Mouse (Mus musculus) E14TG2a.4 (cell line): Measurements from ENCODE around the gene Il5ra.

Source experiments
- CTCF ChIP-seq: conservative IDR thresholded peaks from 2 replicates; pipeline ENCODE4 v1.5.1; 2014; ENCODE audit warnings: low read length
- NANOG ChIP-seq: IDR thresholded peaks from 2 replicates; pipeline ENCODE4 v1.6.1; 2014; ENCODE audit warnings: borderline replicate concordance, low read length, mixed read lengths
- POU5F1 ChIP-seq: IDR thresholded peaks from 2 replicates; pipeline ENCODE4 v1.6.1; 2014; ENCODE audit warnings: low read length, borderline replicate concordance

- no peak for TF ChIP-seq CTCF
- TF ChIP-seq POU5F1, result no peak
- TF ChIP-seq NANOG, result no peak
These were observed 43.3 kb downstream of the Il5ra start for GRCm38 (mm10) chr6:106705506-106706035.
